Mouse (Mus musculus) liver, postnatal 0 days (tissue): ENCODE measurements around the gene Gzmf. TPM values are rescaled to one million over a fixed set of nuclear protein-coding genes. Genes with fewer than 3 reads are reported as not detected.
"Not testable (repeated sequence)": the region's sequence is repeated elsewhere in the genome, so short reads cannot be mapped to it uniquely, and the experiment has no call there.

Experiments
- ATAC-seq: fragments of 200-750 bp; cut with Nextera tagmentation; 2 replicates; pipeline ENCODE4 v1.8.0; 2017; ENCODE audit warnings: mild to moderate bottlenecking, moderate library complexity
- DNase-seq: peaks from one replicate; pipeline ENCODE4 v3.0.0-alpha.2; 2016
- H3K27ac ChIP-seq: fragments of 300-500 bp; sonication (generic); 2 replicates; pipeline ENCODE4 v1.5.1; 2014; ENCODE audit warnings: antibody characterized with exemption, moderate library complexity, mild to moderate bottlenecking, low read depth
- H3K27me3 ChIP-seq: fragments of 300-500 bp; sonication (generic); 2 replicates; pipeline ENCODE4 v1.6.1; 2014; ENCODE audit warnings: low read length, control low read depth, mixed read lengths; ENCODE audit not compliant: insufficient read depth
- H3K36me3 ChIP-seq: fragments of 300-500 bp; sonication (generic); replicated peaks from 2 replicates; pipeline ENCODE4 v1.6.1; 2014; ENCODE audit warnings: mild to moderate bottlenecking, control low read depth, low read length, moderate library complexity, mixed read lengths; ENCODE audit not compliant: insufficient read depth
- H3K4me1 ChIP-seq: fragments of 300-500 bp; sonication (generic); 2 replicates; pipeline ENCODE4 v1.6.1; 2014; ENCODE audit warnings: antibody characterized with exemption, mild to moderate bottlenecking, control low read depth; ENCODE audit not compliant: insufficient read depth
- H3K4me2 ChIP-seq: fragments of 300-500 bp; sonication (generic); 2 replicates; pipeline ENCODE4 v1.6.1; 2014; ENCODE audit warnings: low read depth, mild to moderate bottlenecking, low read length, moderate library complexity, mixed read lengths
- H3K4me3 ChIP-seq: fragments of 300-500 bp; sonication (generic); 2 replicates; pipeline ENCODE4 v1.5.1; 2014; ENCODE audit warnings: low read depth, low read length
- H3K9ac ChIP-seq: fragments of 300-500 bp; sonication (generic); replicated peaks from 2 replicates; pipeline ENCODE4 v1.6.1; 2014; ENCODE audit warnings: mild to moderate bottlenecking, moderate library complexity
- H3K9me3 ChIP-seq: fragments of 300-500 bp; sonication (generic); 2 replicates; pipeline ENCODE4 v1.6.1; 2016; ENCODE audit warnings: mild to moderate bottlenecking, control low read depth, low read length, mixed read lengths
- CTCF ChIP-seq: sonication (generic); IDR thresholded peaks from 2 replicates; pipeline ENCODE4 v1.5.1; 2016; ENCODE audit warnings: antibody characterized with exemption, low read depth
- EP300 ChIP-seq: IDR thresholded peaks from 2 replicates; pipeline ENCODE4 v1.6.1; 2016; ENCODE audit warnings: antibody characterized with exemption, low read depth, mild to moderate bottlenecking
- WGBS: fragments of 180-500 bp; shearing (Covaris S2); extraction: QIAGEN DNeasy Blood & Tissue Kit; methylation state at CpG from one replicate; pipeline ENCODE4 v1.1.7; 2014; ENCODE audit not compliant: insufficient replicate concordance; 5-methylcytosine and 5-hydroxymethylcytosine counted together
- polyA plus RNA-seq: library from polyadenylated mRNA; unstranded; fragments of >200 nt; fragmentation: Nextera tagmentation; extraction: Ambion mirVana; gene quantifications from 2 replicates; pipeline ENCODE4 v1.2.1, GENCODE M21; 2015

Gzmf gene
- not detected in 2 replicates for polyA plus RNA-seq

DNA sequence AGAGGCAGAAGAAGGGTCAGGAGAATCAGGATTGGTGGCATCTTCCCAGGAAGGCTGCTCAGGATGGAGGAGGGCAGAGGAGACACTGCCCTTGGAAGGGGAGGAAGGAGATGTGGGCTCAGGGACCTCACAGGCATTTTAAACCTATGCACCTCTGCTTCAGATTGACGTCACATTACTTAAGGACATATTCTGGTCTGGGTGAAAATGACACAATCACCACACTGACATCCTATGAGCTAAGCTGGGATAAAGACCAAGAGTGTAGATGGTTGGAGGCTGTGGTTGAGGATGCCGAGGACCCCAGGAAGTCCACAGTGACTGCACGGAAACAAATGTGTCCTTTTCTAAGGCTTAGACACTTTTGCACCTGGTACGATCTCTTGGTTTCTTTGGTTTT, at the start of gene Gzmf:
Gene Gzmf, minus strand, starts transcription at position 101 of the 400 bp plus-strand sequence.
- H3K4me3 ChIP-seq, result no peak within 1 kb of the TSS
- H3K27ac ChIP-seq, result no peak within 1 kb of the TSS

GRCm38 (mm10) chr14:56240409-56240808, 29.2 kb upstream of the Gzmf start:
- no peaks in the 10 kb centered on the region for H3K4me1 ChIP-seq
- DNase-seq, result no peak
- TF ChIP-seq EP300 (no peak), CTCF (no peak)
- H3K27me3 ChIP-seq, result no peaks in the 10 kb centered on the region
- H3K9me3 ChIP-seq, result no peaks in the 10 kb centered on the region
- H3K4me3 ChIP-seq, result no peak overlapping the region
- no peak overlapping the region for H3K27ac ChIP-seq
- no peak overlapping the region for H3K9ac ChIP-seq
- no peak for ATAC-seq
- no peak overlapping the region for H3K4me2 ChIP-seq
- no peaks in the 10 kb centered on the region for H3K36me3 ChIP-seq

More for the DNA sequence above, at the start of gene Gzmf:
- TF ChIP-seq CTCF (no peak), EP300 (no peak)
- H3K36me3 ChIP-seq, result no peaks in the 10 kb centered on the region
- no peaks in the 10 kb centered on the region for H3K4me1 ChIP-seq
- no peak for DNase-seq
- ATAC-seq, result no peak
- H3K9ac ChIP-seq, result no peak within 1 kb of the TSS
- H3K4me2 ChIP-seq, result no peak within 1 kb of the TSS
- WGBS, result 81% methylated on average over 4 of the region's 4 CpGs
- H3K27me3 ChIP-seq, result no peaks in the 10 kb centered on the region
- no peaks in the 10 kb centered on the region for H3K9me3 ChIP-seq

DNA sequence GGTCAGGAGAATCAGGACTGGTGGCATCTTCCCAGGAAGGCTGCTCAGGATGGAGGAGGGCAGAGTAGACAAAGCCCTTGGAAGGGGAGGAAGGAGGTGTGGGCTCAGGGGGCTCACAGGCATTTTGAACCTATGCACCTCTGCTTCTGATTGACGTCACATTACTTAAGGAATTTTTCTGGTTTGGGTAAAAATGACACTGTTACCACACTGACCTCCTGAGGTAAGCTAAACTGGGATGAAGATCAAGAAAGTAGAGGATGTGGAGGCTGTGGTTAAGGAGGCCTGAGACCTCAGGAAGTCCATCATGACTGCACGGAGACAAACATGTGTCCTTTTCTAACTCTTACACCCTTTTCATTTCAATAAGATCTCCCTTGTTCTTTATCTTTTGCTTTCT, 23.3 kb upstream of the Gzmf start, which contains the start of gene Gzmc:
Gene Gzmc, minus strand, starts transcription at position 101 of the 400 bp plus-strand sequence.
- H3K27me3 ChIP-seq, result no peaks in the 10 kb centered on the region
- H3K9me3 ChIP-seq, result no peaks in the 10 kb centered on the region
- H3K27ac ChIP-seq, result no peak within 1 kb of the TSS
- no peaks in the 10 kb centered on the region for H3K36me3 ChIP-seq
- H3K4me2 ChIP-seq, result no peak within 1 kb of the TSS
- no peak for DNase-seq
- no peak for ATAC-seq
- no peak within 1 kb of the TSS for H3K4me3 ChIP-seq
- H3K9ac ChIP-seq, result no peak within 1 kb of the TSS
- 38% methylated on average over 2 of the region's 2 CpGs for WGBS
- no peak for TF ChIP-seq EP300
- TF ChIP-seq CTCF, result no peak
- H3K4me1 ChIP-seq, result no peaks in the 10 kb centered on the region

GRCm38 (mm10) chr14:56205613-56206012, 5.6 kb downstream of the Gzmf start:
- Histone ChIP-seq H3K36me3 (no peaks in the 10 kb centered on the region), H3K4me1 (no peaks in the 10 kb centered on the region), H3K27ac (no peak overlapping the region), H3K4me3 (no peak overlapping the region), H3K9me3 (no peaks in the 10 kb centered on the region), H3K9ac (no peak overlapping the region), H3K4me2 (no peak overlapping the region), H3K27me3 (no peaks in the 10 kb centered on the region)
- TF ChIP-seq CTCF, result no peak
- TF ChIP-seq EP300, result no peak
- ATAC-seq, result no peak
- DNase-seq, result no peak
- WGBS, result 76% methylated on average over 1 of the region's 1 CpGs

DNA sequence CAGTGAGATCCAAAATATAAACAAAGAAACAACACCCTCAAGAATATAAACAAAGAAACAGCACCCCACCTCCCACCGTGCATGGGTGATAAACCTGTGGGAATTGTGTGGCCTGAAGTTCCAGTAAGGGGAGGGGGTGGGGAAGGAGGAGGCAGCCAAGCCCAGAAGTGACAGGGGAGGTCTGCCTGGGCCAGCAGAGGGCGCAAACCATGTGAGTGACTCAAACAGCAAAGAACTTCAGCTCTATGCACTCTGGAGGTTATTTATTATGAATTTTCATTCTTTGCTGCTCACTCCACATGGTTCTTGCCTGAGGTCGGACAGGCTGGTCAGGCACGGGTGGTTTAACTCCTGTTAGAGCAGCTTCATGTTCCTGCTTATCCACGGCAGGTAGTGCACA, 6.2 kb downstream of the Gzmf start:
- TF ChIP-seq CTCF, result peak; percentile 57
- WGBS, result 27% methylated on average over 5 of the region's 5 CpGs
- not testable (repeated sequence) for H3K27me3 ChIP-seq, H3K9me3 ChIP-seq, H3K36me3 ChIP-seq, H3K9ac ChIP-seq, H3K27ac ChIP-seq, H3K4me2 ChIP-seq, H3K4me3 ChIP-seq, ATAC-seq, H3K4me1 ChIP-seq
- DNase-seq, result peak; percentile 54

DNA sequence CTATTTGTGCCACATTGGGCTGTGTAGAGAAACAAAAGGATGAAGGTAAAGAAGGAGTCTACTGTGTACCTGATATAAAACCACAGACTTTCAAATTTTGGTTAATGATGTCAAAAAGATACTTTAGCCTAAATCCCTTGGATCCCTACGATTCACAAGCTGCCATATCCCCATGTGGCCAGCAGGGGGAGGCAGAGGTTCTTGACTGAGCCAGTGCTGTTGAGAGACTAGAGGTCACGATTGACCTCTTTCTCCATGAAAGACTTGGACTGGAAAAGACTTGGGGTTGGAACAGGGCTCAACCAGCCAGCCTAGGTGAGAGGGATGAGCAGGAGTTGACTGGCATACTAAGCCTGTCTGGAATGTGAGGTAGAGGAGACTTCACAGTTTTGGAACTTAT, 7.2 kb downstream of the Gzmf start:
- no peaks in the 10 kb centered on the region for H3K9me3 ChIP-seq
- H3K27me3 ChIP-seq, result no peaks in the 10 kb centered on the region
- no peak overlapping the region for H3K4me2 ChIP-seq
- H3K9ac ChIP-seq, result no peak overlapping the region
- no peaks in the 10 kb centered on the region for H3K36me3 ChIP-seq
- ATAC-seq (no peak), DNase-seq (peak; percentile 71)
- H3K27ac ChIP-seq, result no peak overlapping the region
- H3K4me1 ChIP-seq, result no peaks in the 10 kb centered on the region
- TF ChIP-seq EP300, result no peak
- peak; percentile 93 for TF ChIP-seq CTCF
- H3K4me3 ChIP-seq, result no peak overlapping the region
- WGBS, result 17% methylated on average over 2 of the region's 2 CpGs

GRCm38 (mm10) chr14:56186946-56187345, 24.3 kb downstream of the Gzmf start:
- TF ChIP-seq CTCF, result peak; percentile 19; the same call in 1 of the 2 replicates
- TF ChIP-seq EP300, result no peak
- 50% methylated on average over 6 of the region's 6 CpGs for WGBS
- no peak for ATAC-seq

More at GRCm38 (mm10) chr14:56186946-56187345, 24.3 kb downstream of the Gzmf start:
- Histone ChIP-seq H3K27ac (no peak overlapping the region), H3K36me3 (no peaks in the 10 kb centered on the region), H3K9ac (no peak overlapping the region), H3K9me3 (no peaks in the 10 kb centered on the region), H3K4me1 (no peaks in the 10 kb centered on the region), H3K4me2 (no peak overlapping the region), H3K4me3 (no peak overlapping the region), H3K27me3 (no peaks in the 10 kb centered on the region)
- no peak for DNase-seq
